Mouse (Mus musculus) C2C12 (cell line): ENCODE measurements around the gene Shc2. TPM values are rescaled to one million over a fixed set of nuclear protein-coding genes. Genes with fewer than 3 reads are reported as not detected.

ENCODE experiments used
- H3K27me3 ChIP-seq: one replicate; pipeline ENCODE4 v1.6.1; 2011; ENCODE audit not compliant: control insufficient read depth, insufficient read depth, insufficient read length
- H3K36me3 ChIP-seq: one replicate; pipeline ENCODE4 v1.6.1; 2011; ENCODE audit not compliant: control insufficient read depth, insufficient read depth
- H3K4me3 ChIP-seq: one replicate; pipeline ENCODE4 v1.5.1; 2011; ENCODE audit warnings: mild to moderate bottlenecking, control low read depth; ENCODE audit not compliant: poor library complexity, insufficient read depth, severe bottlenecking
- H3K79me2 ChIP-seq: one replicate; pipeline ENCODE4 v1.6.1; 2011; ENCODE audit not compliant: control insufficient read depth, insufficient read depth
- H3K79me3 ChIP-seq: one replicate; pipeline ENCODE4 v1.6.1; 2011; ENCODE audit warnings: low read depth, control low read depth
- H3ac ChIP-seq: one replicate; pipeline ENCODE3; 2011; ENCODE audit warnings: low read depth; ENCODE audit not compliant: control insufficient read depth, insufficient read length
- CEBPB ChIP-seq: IDR thresholded peaks from one replicate; pipeline ENCODE4 v1.6.1; 2011; ENCODE audit warnings: low read depth, mild to moderate bottlenecking, control low read depth, moderate library complexity
- CTCF ChIP-seq: IDR thresholded peaks from one replicate; pipeline ENCODE4 v1.5.1; 2011; ENCODE audit not compliant: control insufficient read depth, insufficient read depth, insufficient read length
- FOSL1 ChIP-seq: IDR thresholded peaks from one replicate; pipeline ENCODE4 v1.8.0; 2011; ENCODE audit warnings: mild to moderate bottlenecking, low read length; ENCODE audit not compliant: poor library complexity, insufficient read depth, severe bottlenecking
- MAX ChIP-seq: IDR thresholded peaks from one replicate; pipeline ENCODE4 v1.6.1; 2011; ENCODE audit warnings: mild to moderate bottlenecking, control low read depth
- MYOD1 ChIP-seq: IDR thresholded peaks from one replicate; pipeline ENCODE4 v1.6.1; 2011; ENCODE audit warnings: low read depth; ENCODE audit not compliant: control insufficient read depth, insufficient read length
- MYOG ChIP-seq: IDR thresholded peaks from one replicate; pipeline ENCODE4 v1.6.1; 2011; ENCODE audit not compliant: control insufficient read depth, insufficient read length; ENCODE audit errors: extremely low read depth
- USF1 ChIP-seq: IDR thresholded peaks from one replicate; pipeline ENCODE4 v1.6.1; 2011; ENCODE audit warnings: low read depth, mild to moderate bottlenecking, control low read depth, moderate library complexity
- polyA plus RNA-seq: library from polyadenylated mRNA; unstranded; fragments of >200 nt; fragmentation: generic; extraction: Trizol; gene quantifications from one replicate; pipeline ENCODE4 v1.2.1, GENCODE M21; 2012; ENCODE audit warnings: missing spikeins

The Shc2 gene
- polyA plus RNA-seq, 1 experiment = 3.5 TPM

GRCm38 (mm10) chr10:79675346-79676035, 37.8 kb upstream of the Shc2 start:
- Histone ChIP-seq H3K4me3 (no peak overlapping the region), H3K27me3 (no peaks in the 10 kb centered on the region), H3ac (no peak overlapping the region), H3K36me3 (peaks cover 7% of the 10 kb centered on the region), H3K79me3 (peaks cover 5% of the 10 kb centered on the region), H3K79me2 (peaks cover 11% of the 10 kb centered on the region)
- no peak for TF ChIP-seq CEBPB
- no peak for TF ChIP-seq MYOG
- no peak for TF ChIP-seq USF1
- TF ChIP-seq FOSL1 = no peak
- TF ChIP-seq MAX = no peak
- no peak for TF ChIP-seq CTCF
- no peak for TF ChIP-seq MYOD1

GRCm38 (mm10) chr10:79673054-79673453, 35.3 kb upstream of the Shc2 start:
- no peak overlapping the region for H3ac ChIP-seq
- peaks cover 14% of the 10 kb centered on the region for H3K79me3 ChIP-seq
- no peak overlapping the region for H3K4me3 ChIP-seq
- peaks cover 7% of the 10 kb centered on the region for H3K36me3 ChIP-seq
- H3K79me2 ChIP-seq = peaks cover 23% of the 10 kb centered on the region
- no peaks in the 10 kb centered on the region for H3K27me3 ChIP-seq
- TF ChIP-seq MAX (no peak), CEBPB (no peak), MYOG (no peak), MYOD1 (no peak), FOSL1 (no peak), USF1 (no peak), CTCF (no peak)

GRCm38 (mm10) chr10:79672088-79672455, 34.4 kb upstream of the Shc2 start:
- TF ChIP-seq CTCF (no peak), MAX (no peak), MYOG (no peak), CEBPB (no peak), FOSL1 (no peak), USF1 (no peak), MYOD1 (no peak)
- Histone ChIP-seq H3K36me3 (peaks cover 7% of the 10 kb centered on the region), H3K4me3 (no peak overlapping the region), H3ac (no peak overlapping the region), H3K27me3 (no peaks in the 10 kb centered on the region), H3K79me3 (peaks cover 14% of the 10 kb centered on the region), H3K79me2 (peaks cover 23% of the 10 kb centered on the region)

GRCm38 (mm10) chr10:79671396-79672087, 33.8 kb upstream of the Shc2 start:
- Histone ChIP-seq H3K4me3 (no peak overlapping the region), H3K79me3 (peaks cover 14% of the 10 kb centered on the region)

GRCm38 (mm10) chr10:79670071-79670888, 32.6 kb upstream of the Shc2 start:
- peaks cover 23% of the 10 kb centered on the region for H3K79me2 ChIP-seq
- H3K27me3 ChIP-seq = peaks cover 10% of the 10 kb centered on the region
- peak overlapping the region; percentile 85 for H3ac ChIP-seq
- H3K4me3 ChIP-seq = peak overlapping the region; percentile 92
- peaks cover 7% of the 10 kb centered on the region for H3K36me3 ChIP-seq
- peaks cover 14% of the 10 kb centered on the region for H3K79me3 ChIP-seq
- TF ChIP-seq CTCF (no peak), USF1 (no peak), MYOD1 (no peak), MYOG (no peak), MAX (no peak), FOSL1 (no peak), CEBPB (no peak)

More at GRCm38 (mm10) chr10:79671396-79672087, 33.8 kb upstream of the Shc2 start:
- Histone ChIP-seq H3K79me2 (peaks cover 23% of the 10 kb centered on the region), H3K36me3 (peaks cover 7% of the 10 kb centered on the region), H3ac (no peak overlapping the region), H3K27me3 (peaks cover under 1% of the 10 kb centered on the region)
- TF ChIP-seq MYOD1 = no peak
- TF ChIP-seq CTCF = no peak
- no peak for TF ChIP-seq CEBPB
- TF ChIP-seq MYOG = no peak
- no peak for TF ChIP-seq MAX
- no peak for TF ChIP-seq USF1
- no peak for TF ChIP-seq FOSL1
